Mouse (Mus musculus) neural tube, embryonic 13.5 days (tissue): ENCODE data around the gene Ankrd52. TPM values are rescaled to one million over a fixed set of nuclear protein-coding genes. Genes with fewer than 3 reads are reported as not detected.

ENCODE experiments used
- ATAC-seq: fragments of 200-750 bp; cut with Nextera tagmentation; 2 replicates; pipeline ENCODE4 v1.8.0; 2017; ENCODE audit warnings: low read depth, mild to moderate bottlenecking, moderate TSS enrichment, moderate library complexity
- H3K27ac ChIP-seq: fragments of 300-500 bp; sonication (generic); replicated peaks from 2 replicates; pipeline ENCODE4 v1.5.1; 2015; ENCODE audit warnings: moderate library complexity, mild to moderate bottlenecking, inconsistent platforms
- H3K27me3 ChIP-seq: fragments of 300-500 bp; sonication (generic); 2 replicates; pipeline ENCODE4 v1.6.1; 2015; ENCODE audit warnings: mild to moderate bottlenecking, inconsistent platforms
- H3K36me3 ChIP-seq: fragments of 300-500 bp; sonication (generic); 2 replicates; pipeline ENCODE4 v1.6.1; 2015; ENCODE audit warnings: mild to moderate bottlenecking, inconsistent platforms
- H3K4me1 ChIP-seq: fragments of 300-500 bp; sonication (generic); replicated peaks from 2 replicates; pipeline ENCODE4 v1.6.1; 2015; ENCODE audit warnings: inconsistent platforms
- H3K4me2 ChIP-seq: fragments of 300-500 bp; sonication (generic); 2 replicates; pipeline ENCODE4 v1.6.1; 2015; ENCODE audit warnings: inconsistent platforms, mild to moderate bottlenecking, moderate library complexity
- H3K4me3 ChIP-seq: fragments of 300-500 bp; sonication (generic); 2 replicates; pipeline ENCODE4 v1.5.1; 2015; ENCODE audit warnings: mild to moderate bottlenecking, inconsistent platforms
- H3K9ac ChIP-seq: fragments of 300-500 bp; sonication (generic); 2 replicates; pipeline ENCODE4 v1.6.1; 2015; ENCODE audit warnings: moderate library complexity, mild to moderate bottlenecking, inconsistent platforms
- H3K9me3 ChIP-seq: fragments of 300-500 bp; sonication (generic); 2 replicates; pipeline ENCODE4 v1.6.1; 2016; ENCODE audit warnings: inconsistent platforms
- WGBS: fragments of 180-500 bp; shearing (Covaris S2); methylation state at CpG from one replicate; pipeline ENCODE4 v1.1.7; 2015; 5-methylcytosine and 5-hydroxymethylcytosine counted together
- polyA plus RNA-seq: library from polyadenylated mRNA; unstranded; fragments of >200 nt; fragmentation: Nextera tagmentation; extraction: Ambion mirVana; gene quantifications from 2 replicates; pipeline ENCODE4 v1.2.1, GENCODE M21; 2015

The Ankrd52 gene
- polyA plus RNA-seq, 1 experiment from 2014 or later: 9.5 TPM

DNA sequence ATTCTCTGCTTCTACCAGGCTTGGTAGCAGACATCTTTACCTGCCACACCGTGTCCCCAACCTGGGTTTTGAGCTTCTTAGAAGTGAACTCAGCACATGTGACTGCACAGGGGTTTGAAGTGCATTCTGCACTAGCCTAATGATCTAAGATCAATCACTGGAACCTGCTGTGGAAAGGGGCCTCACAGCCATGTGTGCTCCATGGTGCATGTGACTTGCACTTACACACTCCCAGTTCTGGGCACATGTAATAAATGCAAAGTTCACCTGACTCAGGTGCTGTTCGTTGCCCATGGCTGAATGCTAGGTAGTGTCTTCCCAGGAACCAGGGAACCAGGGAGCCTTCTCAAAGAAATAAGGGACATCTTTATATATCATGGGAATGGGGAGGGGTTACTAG is 56.5 kb downstream of the Ankrd52 start:
- H3K4me3 ChIP-seq: no peak overlapping the region
- peaks cover 89% of the 10 kb centered on the region for H3K36me3 ChIP-seq
- ATAC-seq: no peak
- WGBS: 99% methylated on average over 2 of the region's 2 CpGs
- no peaks in the 10 kb centered on the region for H3K9me3 ChIP-seq
- H3K4me2 ChIP-seq: no peak overlapping the region
- no peak overlapping the region for H3K9ac ChIP-seq
- H3K27me3 ChIP-seq: no peaks in the 10 kb centered on the region
- H3K27ac ChIP-seq: no peak overlapping the region
- H3K4me1 ChIP-seq: peaks cover 10% of the 10 kb centered on the region; the same call in 1 of the 2 replicates

DNA sequence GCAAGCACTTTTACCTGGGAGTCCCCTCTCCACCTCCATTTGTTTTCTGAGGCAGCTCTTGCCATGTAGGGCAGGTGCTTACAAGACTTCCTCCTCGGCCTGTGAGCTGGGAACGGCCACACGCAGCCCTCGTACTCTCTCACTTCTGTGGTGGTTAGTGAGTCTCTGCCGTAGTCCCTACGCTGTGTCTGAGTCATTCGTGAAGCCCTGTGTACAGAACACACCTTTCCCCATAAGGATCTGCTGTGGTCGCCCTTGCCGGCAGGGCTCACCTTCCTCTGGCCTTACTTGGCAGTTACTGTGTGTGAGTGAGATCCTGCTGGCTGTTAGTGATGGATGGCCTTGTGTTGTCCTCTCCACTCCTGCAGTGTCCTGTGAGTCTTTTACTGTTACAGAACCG is 57.8 kb downstream of the Ankrd52 start:
- Histone ChIP-seq H3K9ac (no peak overlapping the region), H3K9me3 (no peaks in the 10 kb centered on the region), H3K27me3 (no peaks in the 10 kb centered on the region), H3K27ac (0 out of 2 replicates have a peak overlapping the region, but pooled peaks have one; percentile 4), H3K4me1 (peaks cover 10% of the 10 kb centered on the region; the same call in 1 of the 2 replicates), H3K4me3 (no peak overlapping the region), H3K4me2 (no peak overlapping the region), H3K36me3 (peaks cover 89% of the 10 kb centered on the region)
- 93% methylated on average over 10 of the region's 10 CpGs for WGBS
- no peak for ATAC-seq

GRCm38 (mm10) chr10:128435186-128435823 is 58.4 kb downstream of the Ankrd52 start:
- Histone ChIP-seq H3K27ac (peak overlapping the region; percentile 4; the same call in 1 of the 2 replicates), H3K27me3 (no peaks in the 10 kb centered on the region), H3K36me3 (peaks cover 89% of the 10 kb centered on the region), H3K4me3 (no peak overlapping the region), H3K4me1 (peaks cover 10% of the 10 kb centered on the region; the same call in 1 of the 2 replicates), H3K9me3 (no peaks in the 10 kb centered on the region), H3K4me2 (no peak overlapping the region), H3K9ac (no peak overlapping the region)
- ATAC-seq: no peak
- WGBS: 83% methylated on average over 17 of the region's 17 CpGs

GRCm38 (mm10) chr10:128435873-128436272 is 59.0 kb downstream of the Ankrd52 start:
- peaks cover 89% of the 10 kb centered on the region for H3K36me3 ChIP-seq

GRCm38 (mm10) chr10:128436376-128436775 is 59.5 kb downstream of the Ankrd52 start:
- Histone ChIP-seq H3K27me3 (no peaks in the 10 kb centered on the region), H3K4me1 (peaks cover 10% of the 10 kb centered on the region; the same call in 1 of the 2 replicates), H3K4me2 (no peak overlapping the region), H3K36me3 (peaks cover 89% of the 10 kb centered on the region), H3K27ac (no peak overlapping the region), H3K4me3 (no peak overlapping the region), H3K9me3 (no peaks in the 10 kb centered on the region), H3K9ac (no peak overlapping the region)
- 80% methylated on average over 8 of the region's 8 CpGs for WGBS
- ATAC-seq: no peak

More at GRCm38 (mm10) chr10:128435873-128436272, 59.0 kb downstream of the Ankrd52 start:
- peaks cover 10% of the 10 kb centered on the region; the same call in 1 of the 2 replicates for H3K4me1 ChIP-seq
- H3K4me2 ChIP-seq: no peak overlapping the region
- H3K27me3 ChIP-seq: no peaks in the 10 kb centered on the region
- no peaks in the 10 kb centered on the region for H3K9me3 ChIP-seq
- H3K27ac ChIP-seq: peak overlapping the region; percentile 4; the same call in 1 of the 2 replicates
- ATAC-seq: no peak
- WGBS: 88% methylated on average over 5 of the region's 5 CpGs
- no peak overlapping the region for H3K4me3 ChIP-seq
- H3K9ac ChIP-seq: no peak overlapping the region

- no peaks in the 10 kb centered on the region for H3K9me3 ChIP-seq
- H3K36me3 ChIP-seq: peaks cover 84% of the 10 kb centered on the region
- WGBS: 79% methylated on average over 10 of the region's 10 CpGs
- H3K27ac ChIP-seq: no peak overlapping the region
- H3K4me1 ChIP-seq: peaks cover 10% of the 10 kb centered on the region; the same call in 1 of the 2 replicates
- H3K9ac ChIP-seq: no peak overlapping the region
- no peak overlapping the region for H3K4me3 ChIP-seq
- ATAC-seq: no peak
- H3K27me3 ChIP-seq: no peaks in the 10 kb centered on the region
- no peak overlapping the region for H3K4me2 ChIP-seq
Observed at GRCm38 (mm10) chr10:128438675-128439279, 61.9 kb downstream of the Ankrd52 start.

- Histone ChIP-seq H3K4me1 (peaks cover 3% of the 10 kb centered on the region; the same call in 1 of the 2 replicates), H3K4me2 (no peak overlapping the region), H3K27me3 (no peaks in the 10 kb centered on the region), H3K4me3 (no peak overlapping the region), H3K27ac (no peak overlapping the region), H3K36me3 (peaks cover 71% of the 10 kb centered on the region), H3K9ac (no peak overlapping the region; the same call in 1 of the 2 replicates), H3K9me3 (no peaks in the 10 kb centered on the region)
- ATAC-seq: no peak
- WGBS: 65% methylated on average over 10 of the region's 10 CpGs
Observed at GRCm38 (mm10) chr10:128440407-128440806, 63.5 kb downstream of the Ankrd52 start.

DNA sequence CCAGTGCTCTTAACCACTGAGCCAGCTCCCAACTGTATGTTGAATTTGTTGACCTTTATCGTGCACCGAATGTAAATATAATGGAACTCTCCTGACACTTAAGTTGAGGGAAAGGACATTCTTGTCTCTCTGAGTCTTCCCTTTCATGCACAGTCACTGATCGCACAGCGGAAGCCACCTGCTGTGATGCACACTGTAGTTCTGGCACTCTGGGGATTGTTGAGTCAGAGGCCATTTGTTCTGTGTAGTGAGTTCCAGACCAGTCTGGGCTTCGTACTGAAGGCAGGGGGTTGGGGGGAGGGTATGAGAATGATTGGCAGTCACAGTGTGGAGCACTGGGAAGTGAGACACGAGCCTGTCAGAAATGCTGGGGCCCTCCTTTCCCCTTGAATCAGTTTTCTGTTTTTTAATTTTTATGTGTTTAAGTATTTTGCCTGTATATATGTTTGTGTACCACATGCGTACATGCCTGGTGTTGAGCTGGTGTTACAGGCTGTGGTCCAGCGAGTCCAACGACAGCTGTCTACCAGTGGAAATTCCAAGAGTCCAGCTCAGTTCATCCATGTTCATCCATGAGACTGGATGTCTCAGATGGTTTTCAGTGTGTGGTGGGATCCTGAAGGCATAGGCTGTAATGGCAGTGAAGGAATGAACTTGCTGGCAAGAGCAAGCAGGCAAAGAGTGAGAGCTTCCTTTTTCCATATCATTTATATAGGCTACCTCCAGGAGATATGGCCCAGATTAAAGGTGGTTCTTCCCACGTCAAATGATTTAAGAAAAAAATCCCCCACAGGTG is 64.6 kb downstream of the Ankrd52 start:
- Histone ChIP-seq H3K27me3 (no peaks in the 10 kb centered on the region), H3K4me2 (no peak overlapping the region), H3K36me3 (peaks cover 60% of the 10 kb centered on the region), H3K4me3 (no peak overlapping the region), H3K4me1 (no peaks in the 10 kb centered on the region), H3K9me3 (no peaks in the 10 kb centered on the region), H3K27ac (no peak overlapping the region), H3K9ac (no peak overlapping the region)
- 87% methylated on average over 10 of the region's 10 CpGs for WGBS
- ATAC-seq: no peak

DNA sequence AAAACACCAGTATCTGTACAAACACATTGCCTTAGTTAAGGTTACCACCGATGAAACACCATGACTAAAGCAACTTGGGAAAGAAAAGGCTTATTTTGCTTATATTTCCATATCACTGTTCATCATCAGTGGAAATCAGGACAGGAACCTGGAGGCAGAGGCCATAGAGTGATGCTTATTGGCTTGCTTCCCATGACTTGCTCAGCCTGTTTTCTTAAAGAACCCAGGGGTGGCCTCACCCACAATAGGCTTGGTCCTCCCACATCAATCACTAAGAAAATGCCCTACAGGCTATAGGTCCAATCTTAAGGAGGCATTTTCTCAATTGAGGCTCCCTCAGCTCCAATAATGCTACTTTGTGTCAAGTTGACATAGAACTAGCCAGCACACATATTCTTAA is 65.8 kb downstream of the Ankrd52 start:
- WGBS: 90% methylated on average over 1 of the region's 1 CpGs

DNA sequence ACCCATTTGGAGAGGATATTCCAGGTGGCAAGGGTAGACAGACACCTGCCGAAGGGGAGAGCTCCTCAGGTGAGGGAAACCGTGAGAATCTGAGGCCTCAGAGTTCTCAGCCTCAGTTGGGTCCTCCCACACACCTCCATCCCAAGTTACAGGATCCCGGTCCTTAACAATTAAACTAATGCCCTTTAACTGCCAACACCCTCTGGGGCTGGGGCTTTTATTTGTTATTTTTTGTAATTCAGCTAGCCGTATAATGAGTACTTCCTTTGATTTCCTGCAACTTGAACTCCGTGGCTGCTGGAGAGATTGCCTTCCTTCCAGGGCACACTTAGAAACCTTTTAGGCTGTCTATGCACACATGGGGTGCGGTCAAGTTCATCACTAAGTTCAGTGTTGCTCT is 67.4 kb downstream of the Ankrd52 start:
- no peak for ATAC-seq
- 74% methylated on average over 6 of the region's 6 CpGs for WGBS

More for the DNA sequence above, 65.8 kb downstream of the Ankrd52 start:
- peaks cover 48% of the 10 kb centered on the region for H3K36me3 ChIP-seq
- H3K4me3 ChIP-seq: no peak overlapping the region
- H3K27me3 ChIP-seq: no peaks in the 10 kb centered on the region
- no peak for ATAC-seq
- no peaks in the 10 kb centered on the region for H3K9me3 ChIP-seq
- no peak overlapping the region for H3K4me2 ChIP-seq
- no peak overlapping the region for H3K27ac ChIP-seq
- no peak overlapping the region for H3K9ac ChIP-seq
- no peaks in the 10 kb centered on the region for H3K4me1 ChIP-seq

DNA sequence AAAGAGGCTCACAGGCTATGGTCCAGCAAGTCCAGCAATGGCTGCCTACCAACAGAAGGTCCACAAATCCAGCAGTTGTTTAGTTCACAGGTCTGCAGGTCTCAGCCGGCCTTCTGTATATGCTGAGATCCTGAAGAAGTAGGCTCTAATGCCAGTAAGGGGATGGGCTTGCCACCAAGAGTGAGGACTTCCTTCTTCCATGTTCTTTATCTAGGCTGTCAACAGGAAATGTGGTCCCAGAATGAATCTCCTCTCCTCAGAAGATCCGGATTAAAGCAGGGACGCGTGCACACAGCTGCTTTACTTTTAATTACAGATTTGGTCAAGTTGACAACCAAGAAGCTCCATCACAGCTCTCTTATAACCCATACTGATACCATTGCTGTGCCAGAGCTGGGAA is 68.5 kb downstream of the Ankrd52 start:
- Histone ChIP-seq H3K27me3 (no peaks in the 10 kb centered on the region), H3K9ac (no peak overlapping the region), H3K4me2 (no peak overlapping the region), H3K4me3 (no peak overlapping the region), H3K4me1 (no peaks in the 10 kb centered on the region), H3K9me3 (no peaks in the 10 kb centered on the region), H3K27ac (no peak overlapping the region), H3K36me3 (peaks cover 21% of the 10 kb centered on the region)
- WGBS: 85% methylated on average over 4 of the region's 4 CpGs
- ATAC-seq: no peak

More for the DNA sequence above, 67.4 kb downstream of the Ankrd52 start:
- H3K9me3 ChIP-seq: no peaks in the 10 kb centered on the region
- H3K4me3 ChIP-seq: no peak overlapping the region
- H3K4me1 ChIP-seq: no peaks in the 10 kb centered on the region
- no peak overlapping the region for H3K27ac ChIP-seq
- H3K9ac ChIP-seq: no peak overlapping the region
- H3K36me3 ChIP-seq: peaks cover 31% of the 10 kb centered on the region
- H3K4me2 ChIP-seq: no peak overlapping the region
- no peaks in the 10 kb centered on the region for H3K27me3 ChIP-seq

DNA sequence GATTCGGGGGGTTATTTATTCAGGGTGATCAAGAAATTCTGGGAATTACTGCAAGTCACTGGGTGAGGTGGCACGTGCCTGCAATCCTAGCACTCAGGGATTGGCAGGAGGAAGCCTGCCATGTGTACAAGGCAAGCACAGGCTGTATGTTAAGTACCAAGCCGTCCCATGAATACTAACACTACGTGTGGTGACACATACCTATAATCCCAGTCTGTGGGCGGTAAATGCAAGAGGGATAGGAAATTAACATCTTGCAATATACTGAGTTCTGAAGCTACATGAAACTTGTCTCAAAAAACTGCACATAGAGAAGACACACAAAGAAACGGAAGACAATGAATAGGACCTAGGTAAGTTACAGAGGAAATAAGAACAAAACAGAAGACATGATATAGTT is 74.1 kb downstream of the Ankrd52 start:
- 87% methylated on average over 6 of the region's 6 CpGs for WGBS
- no peak for ATAC-seq
- H3K27me3 ChIP-seq: no peaks in the 10 kb centered on the region
- no peak overlapping the region for H3K4me2 ChIP-seq
- H3K4me3 ChIP-seq: no peak overlapping the region
- H3K4me1 ChIP-seq: no peaks in the 10 kb centered on the region
- no peaks in the 10 kb centered on the region for H3K36me3 ChIP-seq
- H3K27ac ChIP-seq: no peak overlapping the region
- no peaks in the 10 kb centered on the region for H3K9me3 ChIP-seq
- H3K9ac ChIP-seq: no peak overlapping the region
